Mouse (Mus musculus) liver, embryonic 14.5 days (tissue): ENCODE results near the gene Gm1330. TPM values are rescaled to one million over a fixed set of nuclear protein-coding genes. Genes with fewer than 3 reads are reported as not detected.
"Not testable (repeated sequence)": the region's sequence is repeated elsewhere in the genome, so short reads cannot be mapped to it uniquely, and the experiment has no call there.

ENCODE experiments used
- ATAC-seq: fragments of 200-750 bp; cut with Nextera tagmentation; 2 replicates; pipeline ENCODE4 v1.8.0; 2017; ENCODE audit warnings: moderate number of reproducible peaks, mild to moderate bottlenecking, moderate library complexity; ENCODE audit not compliant: insufficient read depth
- DNase-seq, 3 experiments: peaks; one replicate each; pipeline ENCODE4 v3.0.0-alpha.2; 2012 to 2013; ENCODE audit warnings: low read depth in 3 of 3, low spot score in 3 of 3
- H3K27ac ChIP-seq: fragments of 300-500 bp; sonication (generic); 2 replicates; pipeline ENCODE4 v1.5.1; 2014; ENCODE audit warnings: moderate library complexity, mild to moderate bottlenecking, control low read depth, inconsistent platforms
- H3K27me3 ChIP-seq: fragments of 300-500 bp; sonication (generic); 2 replicates; pipeline ENCODE4 v1.6.1; 2014; ENCODE audit warnings: mild to moderate bottlenecking, low read length, moderate library complexity; ENCODE audit not compliant: control insufficient read depth, insufficient read depth
- H3K36me3 ChIP-seq: fragments of 300-500 bp; sonication (generic); replicated peaks from 2 replicates; pipeline ENCODE4 v1.6.1; 2014; ENCODE audit warnings: low read depth; ENCODE audit not compliant: control insufficient read depth, insufficient read depth
- H3K4me1 ChIP-seq, 2 experiments: fragments of 200-500 bp in 1 of 2; fragments of 300-500 bp in 1 of 2; sonication (generic) in 1 of 2; replicated peaks; 2 replicates each; pipeline ENCODE4 v1.6.1; 2012 to 2014; ENCODE audit warnings: antibody characterized with exemption in 1 of 2, inconsistent platforms in 1 of 2, low read length in 1 of 2; ENCODE audit not compliant: control insufficient read depth in 2 of 2, insufficient read depth in 2 of 2
- H3K4me2 ChIP-seq: fragments of 300-500 bp; sonication (generic); 2 replicates; pipeline ENCODE4 v1.6.1; 2014; ENCODE audit warnings: low read depth, mild to moderate bottlenecking, control low read depth, moderate library complexity
- H3K4me3 ChIP-seq, 2 experiments: fragments of 200-500 bp in 1 of 2; fragments of 300-500 bp in 1 of 2; sonication (generic) in 1 of 2; 2 replicates each; pipeline ENCODE4 v1.5.1; 2012 to 2014; ENCODE audit warnings: low read depth in 2 of 2, low read length in 2 of 2, mild to moderate bottlenecking in 2 of 2, control low read depth in 1 of 2, inconsistent platforms in 1 of 2, moderate library complexity in 1 of 2; ENCODE audit not compliant: insufficient read depth in 1 of 2
- H3K9ac ChIP-seq: fragments of 300-500 bp; sonication (generic); replicated peaks from 2 replicates; pipeline ENCODE4 v1.6.1; 2014; ENCODE audit warnings: mild to moderate bottlenecking, control low read depth, moderate library complexity
- H3K9me3 ChIP-seq: fragments of 300-500 bp; sonication (generic); 2 replicates; pipeline ENCODE4 v1.6.1; 2016; ENCODE audit warnings: low read length, mixed read lengths; ENCODE audit not compliant: control insufficient read depth
- CTCF ChIP-seq: IDR thresholded peaks from 2 replicates; pipeline ENCODE4 v1.5.1; 2016; ENCODE audit warnings: antibody characterized with exemption, low read depth, control low read depth
- EP300 ChIP-seq: IDR thresholded peaks from 2 replicates; pipeline ENCODE4 v1.6.1; 2016; ENCODE audit warnings: antibody characterized with exemption, low read depth
- WGBS: fragments of 180-500 bp; shearing (Covaris S2); extraction: QIAGEN DNeasy Blood & Tissue Kit; methylation state at CpG from one replicate; pipeline ENCODE4 v1.1.7; 2014; ENCODE audit not compliant: insufficient replicate concordance; 5-methylcytosine and 5-hydroxymethylcytosine counted together
- polyA plus RNA-seq, 2 experiments: library from polyadenylated mRNA; depleted of rRNA in 1 of 2; stranded (reverse) in 1 of 2; unstranded in 1 of 2; fragments of >200 nt; fragmentation: Nextera tagmentation in 1 of 2; extraction: Ambion mirVana in 1 of 2; gene quantifications; 2 replicates each; pipeline versions ENCODE4 v1.2.1 to v1.2.3; 2012 to 2014

The Gm1330 gene
- not detected in 2 replicates for polyA plus RNA-seq (2012; rRNA removed)
- polyA plus RNA-seq (2014; fragmentation: Nextera tagmentation; extraction: Ambion mirVana): not detected in 2 replicates

DNA sequence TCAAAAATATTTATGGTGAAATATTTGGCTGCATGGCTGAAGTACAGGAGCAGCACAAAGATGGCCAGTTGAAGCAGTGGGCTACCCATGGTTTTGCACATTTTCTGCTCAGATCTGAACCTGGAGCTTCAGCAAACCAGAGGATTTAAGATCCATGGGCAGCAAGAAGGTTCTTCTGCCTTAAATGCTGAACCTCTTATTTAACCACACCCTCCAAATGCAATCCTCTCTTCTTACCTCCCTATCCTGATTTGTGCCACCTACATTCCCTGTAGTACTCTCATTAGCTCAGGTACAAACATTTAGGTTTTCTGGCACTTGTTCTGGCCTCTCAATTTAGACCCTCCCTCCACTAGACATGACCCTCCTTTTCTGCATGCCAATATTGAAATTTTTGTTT lies at the start of gene Gm1330:
TSS of gene Gm1330 (minus strand) at position 101 of the 400 bp plus-strand sequence.
- H3K36me3 ChIP-seq: no peaks in the 10 kb centered on the region
- H3K27ac ChIP-seq: no peak within 1 kb of the TSS
- H3K4me1 ChIP-seq: no peaks in the 10 kb centered on the region
- no peak within 1 kb of the TSS for H3K9ac ChIP-seq
- no peaks in the 10 kb centered on the region for H3K9me3 ChIP-seq
- TF ChIP-seq EP300 (no peak), CTCF (no peak)
- H3K27me3 ChIP-seq: no peaks in the 10 kb centered on the region
- DNase-seq: no peak
- no peak within 1 kb of the TSS for H3K4me2 ChIP-seq
- ATAC-seq: no peak
- H3K4me3 ChIP-seq: no peak within 1 kb of the TSS

DNA sequence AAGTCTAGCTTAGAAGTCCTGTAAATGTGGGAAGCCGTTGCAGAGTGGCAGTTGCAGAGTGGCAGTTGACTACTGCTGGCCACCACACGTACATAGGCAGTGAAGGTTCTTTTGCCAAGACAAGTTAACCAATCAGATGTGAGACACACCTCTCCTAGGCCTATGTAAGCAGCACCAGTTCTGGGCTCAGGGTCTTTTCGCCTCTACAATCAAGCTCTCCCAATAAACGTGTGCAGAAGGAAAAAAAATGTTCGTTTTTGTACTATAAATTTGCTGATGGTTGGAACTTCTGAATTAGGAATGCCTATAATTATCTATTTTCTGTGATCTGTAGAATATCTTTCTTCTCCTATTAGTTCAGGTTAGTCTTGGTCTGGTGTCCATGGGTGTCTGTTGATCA lies 14.1 kb upstream of the Gm1330 start, which contains the start of gene Gm10750:
TSS of gene Gm10750 (minus strand) at position 101 of the 400 bp plus-strand sequence.
- ATAC-seq, H3K27me3 ChIP-seq, H3K9me3 ChIP-seq, H3K4me3 ChIP-seq, H3K4me1 ChIP-seq, H3K27ac ChIP-seq, H3K4me2 ChIP-seq, H3K9ac ChIP-seq, DNase-seq, H3K36me3 ChIP-seq: not testable (repeated sequence)
- WGBS: 35% methylated on average over 5 of the region's 5 CpGs

DNA sequence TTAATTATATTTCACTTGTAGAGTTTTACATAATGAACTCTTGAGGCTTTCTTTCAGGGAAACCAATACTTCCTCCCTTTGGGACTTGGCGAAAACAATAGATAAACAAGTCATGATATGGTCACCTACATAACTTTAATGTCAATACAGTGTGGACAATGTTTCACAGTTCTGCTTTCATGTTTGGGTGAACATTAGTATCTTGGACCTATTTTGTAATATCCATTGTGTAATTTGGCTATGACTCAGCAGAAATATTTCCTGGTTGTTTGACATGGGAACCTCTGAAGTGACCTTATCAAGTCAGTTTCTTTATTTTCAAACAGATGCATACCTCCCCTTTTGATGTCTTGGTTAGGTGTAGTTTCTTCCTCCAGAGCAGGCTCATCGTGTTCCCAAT lies 1.8 kb upstream of the Gm1330 start:
- Histone ChIP-seq H3K9ac (no peak overlapping the region), H3K27me3 (no peaks in the 10 kb centered on the region), H3K4me3 (no peak overlapping the region), H3K36me3 (no peaks in the 10 kb centered on the region), H3K4me2 (no peak overlapping the region), H3K27ac (no peak overlapping the region), H3K9me3 (no peaks in the 10 kb centered on the region), H3K4me1 (no peaks in the 10 kb centered on the region)
- no peak for DNase-seq
- TF ChIP-seq EP300: no peak
- TF ChIP-seq CTCF: no peak
- WGBS: 38% methylated on average over 2 of the region's 2 CpGs
- ATAC-seq: no peak

DNA sequence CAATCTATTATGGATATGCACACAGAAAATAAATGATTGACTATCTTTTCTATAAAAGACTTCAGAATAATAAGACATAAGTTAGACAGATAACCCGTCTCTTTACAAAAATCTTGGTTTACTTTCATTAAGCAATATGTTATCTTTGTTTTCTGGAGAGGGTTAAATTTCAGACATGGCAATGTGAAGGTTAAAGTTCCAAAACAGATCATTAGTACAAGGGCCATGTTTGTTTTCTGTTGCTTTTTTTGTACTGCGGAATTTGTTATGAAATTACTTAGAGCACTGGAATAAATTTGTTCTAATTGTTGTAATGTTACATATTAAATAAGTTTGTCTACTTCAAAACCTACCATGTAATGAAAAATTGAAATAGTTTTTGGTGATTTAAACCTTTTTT lies 7.9 kb downstream of the Gm1330 start:
- Histone ChIP-seq H3K9ac (no peak overlapping the region), H3K4me1 (no peaks in the 10 kb centered on the region), H3K4me2 (no peak overlapping the region), H3K9me3 (no peaks in the 10 kb centered on the region), H3K27ac (no peak overlapping the region), H3K4me3 (no peak overlapping the region), H3K36me3 (no peaks in the 10 kb centered on the region), H3K27me3 (no peaks in the 10 kb centered on the region)
- no peak for ATAC-seq
- TF ChIP-seq EP300: no peak
- 58% methylated on average over 2 of the region's 2 CpGs for WGBS
- DNase-seq: no peak

Other genes starting within 250 kb of the Gm1330 start
- not detected in 2 replicates for gene Cst11, start 231.8 kb downstream of the Gm1330 start, polyA plus RNA-seq (2012; rRNA removed)
- not detected in 2 replicates for gene Cst11, start 231.8 kb downstream of the Gm1330 start, polyA plus RNA-seq (2014; fragmentation: Nextera tagmentation; extraction: Ambion mirVana)
- gene 8030411F24Rik, start 221.2 kb downstream of the Gm1330 start, polyA plus RNA-seq (2012; rRNA removed): not detected in 2 replicates
- not detected in 2 replicates for gene 8030411F24Rik, start 221.2 kb downstream of the Gm1330 start, polyA plus RNA-seq (2014; fragmentation: Nextera tagmentation; extraction: Ambion mirVana)
- gene Cst12, start 213.9 kb downstream of the Gm1330 start, polyA plus RNA-seq (2012; rRNA removed): not detected in 2 replicates
- gene Cst12, start 213.9 kb downstream of the Gm1330 start, polyA plus RNA-seq (2014; fragmentation: Nextera tagmentation; extraction: Ambion mirVana): not detected in 2 replicates
- 0.10 TPM in 1 of 2 replicates, not detected in the other for gene Cst8, start 204.5 kb downstream of the Gm1330 start, polyA plus RNA-seq (2012; rRNA removed)
- 0.27 TPM in 1 of 2 replicates, not detected in the other for gene Cst8, start 204.5 kb downstream of the Gm1330 start, polyA plus RNA-seq (2014; fragmentation: Nextera tagmentation; extraction: Ambion mirVana)
- gene Cst13, start 183.2 kb downstream of the Gm1330 start, polyA plus RNA-seq (2012; rRNA removed): not detected in 2 replicates
- not detected in 2 replicates for gene Cst13, start 183.2 kb downstream of the Gm1330 start, polyA plus RNA-seq (2014; fragmentation: Nextera tagmentation; extraction: Ambion mirVana)
- 0.09 and 0.11 TPM in 2 replicates for gene Cst9, start 168.1 kb downstream of the Gm1330 start, polyA plus RNA-seq (2012; rRNA removed)
- 0.39 TPM in 1 of 2 replicates, not detected in the other for gene Cst9, start 168.1 kb downstream of the Gm1330 start, polyA plus RNA-seq (2014; fragmentation: Nextera tagmentation; extraction: Ambion mirVana)
- gene 9230104L09Rik, start 138.2 kb downstream of the Gm1330 start, polyA plus RNA-seq (2012; rRNA removed): not detected in 2 replicates
- not detected in 2 replicates for gene 9230104L09Rik, start 138.2 kb downstream of the Gm1330 start, polyA plus RNA-seq (2014; fragmentation: Nextera tagmentation; extraction: Ambion mirVana)
- 93.7 and 106 TPM in 2 replicates for gene Cst3, start 127.6 kb downstream of the Gm1330 start, polyA plus RNA-seq (2012; rRNA removed)
- 157 and 165 TPM in 2 replicates for gene Cst3, start 127.6 kb downstream of the Gm1330 start, polyA plus RNA-seq (2014; fragmentation: Nextera tagmentation; extraction: Ambion mirVana)
- gene Gm10750, start 14.0 kb upstream of the Gm1330 start, polyA plus RNA-seq (2012; rRNA removed): not detected in 2 replicates
- not detected in 2 replicates for gene Gm10750, start 14.0 kb upstream of the Gm1330 start, polyA plus RNA-seq (2014; fragmentation: Nextera tagmentation; extraction: Ambion mirVana)